Mouse (Mus musculus) embryonic fibroblast, embryonic 13.5 days (primary cell): ENCODE results near the gene Fam207a. TPM values are rescaled to one million over a fixed set of nuclear protein-coding genes. Genes with fewer than 3 reads are reported as not detected.

Experiments used
- H3K27ac ChIP-seq: 2 replicates; pipeline ENCODE4 v1.5.1; 2012; ENCODE audit warnings: low read length, control low read depth, inconsistent platforms; ENCODE audit not compliant: insufficient read depth
- H3K4me1 ChIP-seq: 2 replicates; pipeline ENCODE4 v1.6.1; 2011; ENCODE audit warnings: low read length; ENCODE audit not compliant: control insufficient read depth, insufficient read depth
- H3K4me3 ChIP-seq: 2 replicates; pipeline ENCODE4 v1.5.1; 2011; ENCODE audit warnings: mild to moderate bottlenecking, control low read depth, low read length; ENCODE audit not compliant: insufficient read depth
- CTCF ChIP-seq: IDR thresholded peaks from 2 replicates; pipeline ENCODE4 v1.5.1; 2011; ENCODE audit warnings: mild to moderate bottlenecking, control low read depth, low read length, moderate library complexity, borderline replicate concordance; ENCODE audit not compliant: insufficient read depth
- POLR2A ChIP-seq: IDR thresholded peaks from 2 replicates; pipeline ENCODE4 v1.6.1; 2011; ENCODE audit warnings: low read depth, mild to moderate bottlenecking, control low read depth, low read length, moderate library complexity
- polyA plus RNA-seq: library from polyadenylated mRNA; stranded (reverse); fragments of >200 nt; gene quantifications from 2 replicates; pipeline ENCODE4 v1.2.4, GENCODE M21; 2011; ENCODE audit warnings: low read depth; ENCODE audit not compliant: missing spikeins, insufficient read length

Gene Fam207a
- polyA plus RNA-seq, 1 experiment = 30.5 TPM

GRCm38 (mm10) chr10:77448698-77449247 is 66.8 kb downstream of the Fam207a start:
- Histone ChIP-seq H3K27ac (peak overlapping the region; percentile 63), H3K4me3 (no peak overlapping the region), H3K4me1 (peaks cover 8% of the 10 kb centered on the region)
- TF ChIP-seq CTCF (no peak), POLR2A (no peak)

GRCm38 (mm10) chr10:77448209-77448608 is 67.4 kb downstream of the Fam207a start:
- H3K27ac ChIP-seq = no peak overlapping the region
- H3K4me3 ChIP-seq = no peak overlapping the region
- peaks cover 8% of the 10 kb centered on the region for H3K4me1 ChIP-seq
- TF ChIP-seq CTCF (no peak), POLR2A (no peak)

- H3K4me3 ChIP-seq = no peak overlapping the region
- peaks cover 8% of the 10 kb centered on the region for H3K4me1 ChIP-seq
- H3K27ac ChIP-seq = no peak overlapping the region
- TF ChIP-seq POLR2A = no peak
- no peak for TF ChIP-seq CTCF
Measured at GRCm38 (mm10) chr10:77447755-77448154, 67.8 kb downstream of the Fam207a start.

- no peaks in the 10 kb centered on the region for H3K4me1 ChIP-seq
- H3K27ac ChIP-seq = no peak overlapping the region
- H3K4me3 ChIP-seq = no peak overlapping the region
- no peak for TF ChIP-seq CTCF
- TF ChIP-seq POLR2A = no peak
Measured at GRCm38 (mm10) chr10:77442250-77442649, 73.3 kb downstream of the Fam207a start.

- H3K4me3 ChIP-seq = no peak overlapping the region
- TF ChIP-seq CTCF (no peak), POLR2A (no peak)
- H3K4me1 ChIP-seq = no peaks in the 10 kb centered on the region
- no peak overlapping the region for H3K27ac ChIP-seq
Measured at GRCm38 (mm10) chr10:77441812-77442211, 73.8 kb downstream of the Fam207a start.

- TF ChIP-seq POLR2A (no peak), CTCF (no peak)
- H3K4me1 ChIP-seq = no peaks in the 10 kb centered on the region
- no peak overlapping the region for H3K27ac ChIP-seq
- no peak overlapping the region for H3K4me3 ChIP-seq
Measured at GRCm38 (mm10) chr10:77440841-77441755, 74.5 kb downstream of the Fam207a start.

GRCm38 (mm10) chr10:77440286-77440685 is 75.3 kb downstream of the Fam207a start:
- Histone ChIP-seq H3K4me1 (no peaks in the 10 kb centered on the region), H3K4me3 (no peak overlapping the region), H3K27ac (no peak overlapping the region)
- TF ChIP-seq POLR2A = no peak
- no peak for TF ChIP-seq CTCF

DNA sequence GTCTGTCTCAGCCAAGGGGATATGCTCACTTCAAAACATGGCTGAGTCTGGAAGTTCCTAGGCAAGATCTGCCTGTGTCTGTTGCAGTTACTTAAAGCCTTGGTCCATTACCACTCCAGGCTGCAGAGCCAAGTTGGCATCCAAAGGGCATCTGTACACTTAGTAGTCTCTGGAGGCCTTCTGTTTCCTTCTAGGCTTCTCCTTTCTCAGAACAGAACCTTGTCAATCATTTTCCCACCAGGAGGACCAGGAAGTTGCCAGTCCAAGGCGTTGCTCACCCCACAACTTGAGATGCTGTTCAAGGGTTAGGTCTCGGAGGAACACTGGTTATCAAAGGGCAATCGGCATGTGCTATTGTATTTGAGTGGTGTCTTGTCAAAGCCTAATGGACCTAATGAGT is 76.6 kb downstream of the Fam207a start:
- Histone ChIP-seq H3K4me1 (0 out of 2 replicates have a peak, but pooled peaks cover under 1% of the 10 kb centered on the region), H3K27ac (no peak overlapping the region), H3K4me3 (no peak overlapping the region)
- TF ChIP-seq CTCF (no peak), POLR2A (no peak)

DNA sequence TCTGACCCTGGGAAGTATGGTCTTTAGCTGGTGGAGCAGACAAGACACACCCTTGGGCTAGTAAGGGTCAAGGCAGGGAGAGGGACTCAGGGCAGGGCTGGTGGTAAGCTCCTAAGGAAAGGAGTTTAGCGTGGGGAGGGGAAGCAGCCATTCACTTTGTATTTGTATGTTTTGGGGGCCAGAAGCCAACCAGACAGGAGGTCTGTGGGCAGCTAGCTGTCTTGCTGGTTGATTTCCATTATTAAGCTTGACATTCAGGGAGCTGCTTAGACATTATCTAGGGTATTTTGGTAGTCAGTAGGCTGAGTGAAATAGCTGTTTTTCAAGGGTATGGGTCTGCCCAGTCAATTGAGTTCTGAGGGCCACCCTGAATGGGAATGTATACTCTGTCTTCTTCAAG is 77.6 kb downstream of the Fam207a start:
- Histone ChIP-seq H3K4me1 (0 out of 2 replicates have a peak, but pooled peaks cover 3% of the 10 kb centered on the region), H3K27ac (no peak overlapping the region), H3K4me3 (no peak overlapping the region)
- TF ChIP-seq POLR2A (no peak), CTCF (no peak)

Other genes starting within 250 kb of the Fam207a start
- gene Adarb1, start 97.5 kb downstream of the Fam207a start, polyA plus RNA-seq = 10.3 and 11.5 TPM in 2 replicates
- gene Itgb2, start 14.5 kb upstream of the Fam207a start, polyA plus RNA-seq = 0.57 and 1.4 TPM in 2 replicates
- 138 and 151 TPM in 2 replicates for gene Pttg1ip, start 65.9 kb upstream of the Fam207a start, polyA plus RNA-seq
- gene Sumo3, start 90.3 kb upstream of the Fam207a start, polyA plus RNA-seq = 130 and 167 TPM in 2 replicates
- gene Gm49325, start 90.4 kb upstream of the Fam207a start, polyA plus RNA-seq = 31.7 and 53.4 TPM in 2 replicates
- gene Ube2g2, start 106.5 kb upstream of the Fam207a start, polyA plus RNA-seq = 62.1 and 63.8 TPM in 2 replicates
- gene Tspear, start 170.8 kb upstream of the Fam207a start, polyA plus RNA-seq = not detected in 2 replicates
- not detected in 2 replicates for gene Gm19402, start 175.0 kb upstream of the Fam207a start, polyA plus RNA-seq
- not detected in 2 replicates for gene Gm9508, start 181.4 kb upstream of the Fam207a start, polyA plus RNA-seq
- gene Gm10272, start 190.8 kb upstream of the Fam207a start, polyA plus RNA-seq = not detected in 2 replicates
- not detected in 2 replicates for gene Gm10024, start 195.7 kb upstream of the Fam207a start, polyA plus RNA-seq
- gene Gm10142, start 200.0 kb upstream of the Fam207a start, polyA plus RNA-seq = not detected in 2 replicates
- not detected in 2 replicates for gene Krtap12-1, start 204.8 kb upstream of the Fam207a start, polyA plus RNA-seq
- not detected in 2 replicates for gene Gm10100, start 210.7 kb upstream of the Fam207a start, polyA plus RNA-seq
- not detected in 2 replicates for gene Gm18596, start 226.9 kb upstream of the Fam207a start, polyA plus RNA-seq
- gene Gm9736, start 235.6 kb upstream of the Fam207a start, polyA plus RNA-seq = not detected in 2 replicates
- not detected in 2 replicates for gene Gm3233, start 243.9 kb upstream of the Fam207a start, polyA plus RNA-seq